Mouse (Mus musculus): Measurements from ENCODE around the gene Mocs1. TPM values are rescaled to one million over a fixed set of nuclear protein-coding genes. Genes with fewer than 3 reads are reported as not detected.

Gene Mocs1
- polyA plus RNA-seq (2015; fragmentation: Nextera tagmentation; extraction: Ambion mirVana), result 2.5 and 3.9 TPM in 2 replicates

DNA sequence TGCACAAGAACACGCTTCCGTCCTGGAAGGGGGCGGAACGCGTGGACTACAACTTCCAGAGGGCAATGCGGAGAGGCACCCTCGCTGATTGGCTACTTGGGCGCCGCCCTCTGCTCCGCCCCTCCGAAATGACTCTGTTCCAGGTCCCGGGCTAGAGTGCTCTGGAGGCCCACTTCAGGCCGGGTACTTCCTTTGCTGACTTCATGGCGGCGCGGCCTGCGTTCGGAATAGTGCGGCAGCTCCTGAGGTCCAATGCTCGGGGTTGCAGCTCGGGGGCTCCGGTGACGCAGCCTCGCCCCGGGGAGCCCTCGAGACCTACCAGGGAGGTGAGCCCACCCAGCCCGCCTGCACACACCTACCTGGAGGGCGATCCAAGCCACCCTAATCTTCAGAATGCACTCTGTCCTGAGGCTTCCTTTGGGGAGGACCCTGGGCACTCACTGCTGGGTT lies at the start of gene Mocs1:
Mocs1 (plus strand) TSS at position 124 of the 450 bp plus-strand sequence.
- peak; percentile 94 for DNase-seq (ENCODE audit: low spot score)

DNA sequence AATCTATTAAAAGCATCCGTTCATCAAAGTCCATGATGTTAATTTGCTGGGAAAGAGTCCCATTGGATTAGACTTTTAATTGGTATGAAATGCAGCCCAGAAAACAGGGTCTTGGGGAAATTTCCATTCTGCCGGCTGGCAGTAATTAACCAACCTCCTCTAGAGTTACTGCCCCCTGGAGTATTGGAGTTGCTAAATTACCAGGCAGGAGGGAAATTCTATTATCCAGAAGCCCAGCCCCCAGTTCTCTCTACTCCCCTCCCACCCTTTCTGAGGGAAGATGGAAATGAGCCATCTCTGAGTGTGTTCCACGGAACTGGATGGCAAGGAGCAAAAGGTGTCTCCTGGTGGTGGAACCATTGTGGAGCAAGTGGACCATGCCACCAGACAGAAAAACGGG lies 48.5 kb upstream of the Mocs1 start:
- DNase-seq (ENCODE audit: low spot score), result no peak

DNA sequence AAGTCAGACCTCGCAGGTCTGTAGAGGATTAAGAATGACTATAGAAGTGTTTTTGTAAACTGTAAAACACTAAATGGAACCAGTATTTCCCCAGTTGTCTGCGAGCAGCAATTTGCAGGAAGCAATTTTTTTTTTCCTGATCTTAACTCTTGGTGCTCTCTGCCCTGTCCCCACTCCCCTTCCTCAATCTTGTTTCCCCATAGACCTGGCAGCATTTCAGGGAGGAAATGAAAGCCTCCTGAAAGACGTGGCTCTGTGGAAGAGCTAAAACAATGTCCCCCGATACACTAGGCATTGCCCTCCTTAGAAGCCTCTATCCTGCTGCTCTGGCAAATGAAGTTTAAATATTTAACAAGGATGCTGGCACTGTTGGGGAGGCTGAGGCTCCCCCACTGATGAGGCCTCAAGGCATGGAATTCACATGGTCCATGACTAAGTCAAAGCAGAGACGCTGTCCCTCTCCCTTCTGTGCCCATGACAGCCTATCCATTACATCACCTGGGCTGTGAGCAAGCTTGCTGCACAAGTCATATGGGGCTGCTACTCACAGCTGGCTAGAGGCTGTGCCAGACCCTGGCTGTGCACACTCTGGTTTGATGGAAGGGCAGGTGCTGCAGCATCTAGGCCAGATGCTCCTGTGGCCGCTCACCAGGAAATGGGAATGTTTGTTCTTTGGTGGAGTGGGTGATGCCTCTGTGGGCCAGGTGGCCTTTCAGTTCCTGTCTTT lies 43.8 kb upstream of the Mocs1 start:
- DNase-seq (ENCODE audit: low spot score), result no peak

DNA sequence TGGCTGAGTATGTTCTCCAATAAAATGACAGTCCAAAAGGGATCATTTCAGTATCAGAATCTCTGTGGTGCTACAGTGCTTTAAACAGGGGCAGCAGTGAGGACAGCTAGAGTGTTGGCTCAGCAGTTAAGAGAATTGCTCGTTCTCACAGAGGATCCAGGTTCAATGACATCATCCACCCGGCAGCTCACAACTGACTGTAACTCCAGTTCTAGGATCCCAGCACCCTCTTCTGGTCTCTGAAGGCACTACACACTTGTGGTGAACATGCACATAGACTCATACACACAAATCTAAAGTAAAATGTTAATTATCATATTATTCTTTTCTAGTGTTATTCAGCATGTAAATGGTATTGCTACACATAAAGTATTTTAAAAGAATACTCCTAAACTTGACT lies 40.4 kb upstream of the Mocs1 start:
- no peak for DNase-seq (ENCODE audit: low spot score)

DNA sequence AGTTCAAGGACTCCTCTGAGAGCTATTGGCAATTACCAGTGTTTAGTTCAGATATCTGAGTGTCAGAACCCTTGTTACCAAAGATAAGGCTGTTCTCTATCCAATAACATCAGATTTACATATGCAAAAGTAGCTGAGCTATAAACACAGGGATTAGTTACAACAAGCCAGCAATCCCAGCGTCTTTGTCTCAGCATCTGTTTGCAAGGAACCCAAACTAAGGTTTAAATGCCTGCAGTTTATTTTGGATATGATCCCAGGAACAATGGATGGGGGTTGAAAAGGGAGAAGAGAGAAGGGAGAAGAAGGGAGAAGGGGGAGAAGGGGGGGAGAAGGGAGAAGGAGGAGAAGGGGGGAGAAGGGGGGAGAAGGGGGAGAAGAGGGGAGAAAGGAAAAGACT lies 35.4 kb upstream of the Mocs1 start:
- DNase-seq (ENCODE audit: low spot score), result no peak

DNA sequence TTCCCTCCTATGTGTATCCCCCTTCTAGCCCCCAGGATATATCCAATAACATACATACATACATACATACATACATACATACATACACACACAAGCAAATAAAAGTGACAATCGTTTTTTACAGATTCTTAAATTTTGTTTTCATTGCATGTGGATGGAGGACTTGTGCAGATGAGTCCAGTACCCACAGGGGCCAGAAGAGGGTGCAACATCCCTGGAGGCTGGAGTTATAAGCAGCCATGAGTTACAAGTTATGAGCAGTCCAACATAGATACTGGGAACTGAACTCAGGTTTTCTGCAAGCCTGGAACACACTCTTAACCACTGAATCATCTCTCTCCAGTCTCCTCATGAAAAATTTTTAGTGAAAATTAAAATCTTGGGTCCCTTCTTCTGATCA lies 33.3 kb upstream of the Mocs1 start:
- DNase-seq (ENCODE audit: low spot score), result peak; percentile 22

DNA sequence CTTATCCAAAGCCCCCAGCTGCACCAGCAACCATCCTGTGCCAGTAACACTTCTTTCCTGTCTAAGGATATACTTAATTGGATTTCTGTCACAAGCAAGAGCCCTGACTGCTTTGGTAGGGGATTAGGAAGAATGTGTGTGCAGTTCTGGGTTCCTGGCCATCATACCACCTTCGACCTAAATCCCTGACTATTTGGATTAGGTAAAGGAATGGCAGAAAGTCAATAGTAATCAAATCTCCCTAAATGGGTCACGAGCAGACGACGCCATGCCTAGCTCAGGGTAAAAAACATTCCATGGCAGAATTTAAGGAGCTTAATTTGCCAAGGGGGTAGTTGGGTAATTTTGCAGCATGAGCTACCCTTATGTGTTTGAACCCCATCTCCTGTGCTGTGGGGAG lies 28.6 kb upstream of the Mocs1 start:
- DNase-seq (ENCODE audit: low spot score), result no peak

DNA sequence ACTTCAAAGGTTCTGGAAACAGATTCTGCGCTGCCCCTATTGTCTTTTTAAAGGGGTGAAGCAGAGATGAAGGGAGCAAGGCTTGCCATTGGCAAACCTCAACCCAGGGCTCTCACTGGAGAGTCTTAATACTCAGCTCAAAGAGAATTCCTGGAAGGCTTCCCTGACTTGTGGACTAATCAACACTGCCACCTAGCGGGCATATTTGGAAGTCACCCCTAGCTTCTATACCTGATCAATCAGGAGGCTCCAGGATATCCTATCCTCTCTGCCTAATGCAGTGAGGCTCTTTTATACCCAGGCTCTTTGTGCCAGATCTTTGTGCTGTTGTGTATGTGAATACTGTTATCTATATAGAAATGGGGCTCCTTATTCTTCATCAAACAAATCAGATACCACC lies 28.0 kb upstream of the Mocs1 start:
- DNase-seq (ENCODE audit: low spot score), result peak; percentile 50

DNA sequence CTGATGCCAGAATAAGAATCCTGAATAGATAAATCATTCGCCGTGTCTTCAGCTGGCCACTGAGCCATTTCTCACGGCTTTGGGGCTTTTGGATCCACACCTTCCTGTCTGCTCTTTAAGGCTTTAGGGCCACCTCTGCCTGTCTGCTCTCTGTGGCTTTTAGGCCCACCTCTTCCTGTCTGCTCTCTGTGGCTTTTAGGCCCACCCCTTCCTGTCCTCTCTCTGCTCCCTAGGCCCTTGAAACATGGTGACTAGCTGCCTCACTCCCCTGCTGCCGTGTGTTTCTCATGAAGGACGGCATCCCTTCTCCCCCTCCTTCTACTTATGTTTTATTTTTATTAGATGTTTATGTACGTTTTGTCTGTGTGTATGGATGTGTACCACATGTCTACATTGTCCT lies 25.0 kb upstream of the Mocs1 start:
- DNase-seq (ENCODE audit: low spot score), result peak; percentile 60

DNA sequence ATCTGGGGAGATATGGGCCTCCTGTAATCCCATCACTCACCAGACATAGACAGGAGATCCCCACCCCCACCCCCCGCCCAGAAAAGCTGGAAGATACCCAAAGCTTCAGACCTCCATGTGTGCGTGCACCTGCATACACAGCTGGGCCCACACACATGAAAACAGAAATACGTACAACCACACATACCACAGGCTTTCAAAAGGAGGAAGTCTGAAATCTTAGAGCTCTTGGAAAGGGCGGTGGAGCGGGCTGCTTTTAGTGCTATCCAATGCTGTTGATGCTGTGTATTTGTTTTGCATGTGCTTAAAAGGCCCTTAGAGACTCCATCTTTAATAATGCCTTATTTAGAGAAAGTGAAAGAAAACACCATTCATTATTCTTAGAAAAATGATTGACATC lies 22.2 kb upstream of the Mocs1 start:
- peak; percentile 73 for DNase-seq (ENCODE audit: low spot score)

DNA sequence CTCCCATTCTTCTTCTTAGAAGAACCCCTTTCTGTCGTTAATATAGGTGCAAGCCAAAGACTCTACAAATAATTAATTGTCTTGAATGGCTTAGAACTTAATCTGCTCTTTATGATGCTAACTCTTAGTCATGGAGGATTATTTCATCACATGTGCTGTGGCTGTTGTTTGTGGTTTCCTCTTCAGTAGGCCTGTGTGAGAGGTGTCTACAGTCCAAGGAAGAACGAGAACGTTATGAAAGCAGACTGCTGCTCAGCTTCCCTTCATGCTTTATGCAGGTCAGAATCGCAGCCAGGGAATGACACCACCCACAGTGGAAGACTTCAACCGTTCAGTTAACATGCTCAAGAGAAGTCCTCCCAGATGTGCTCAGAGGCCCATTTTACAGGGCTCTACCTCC lies 15.2 kb upstream of the Mocs1 start:
- peak; percentile 12 for DNase-seq (ENCODE audit: low spot score)

DNA sequence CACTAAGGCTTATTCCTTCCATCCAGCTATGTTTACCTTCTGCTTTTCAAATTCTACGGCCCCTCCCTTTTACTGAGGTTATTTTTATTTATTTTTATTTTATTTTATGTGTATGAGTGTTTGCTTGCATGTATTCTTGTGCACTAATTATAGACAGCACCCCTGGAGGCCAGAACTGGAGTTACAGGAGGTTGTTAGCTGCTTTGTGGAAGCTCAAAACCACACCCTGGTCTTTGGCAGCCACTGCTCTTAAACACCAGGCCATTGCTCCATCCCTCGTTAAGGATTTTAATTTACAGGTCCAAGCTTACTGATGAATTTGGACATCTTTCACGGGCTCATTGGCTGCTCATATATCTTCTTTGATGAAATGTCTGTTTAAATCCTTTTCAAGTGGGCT lies 14.6 kb upstream of the Mocs1 start:
- DNase-seq (ENCODE audit: low spot score), result peak; percentile 36

DNA sequence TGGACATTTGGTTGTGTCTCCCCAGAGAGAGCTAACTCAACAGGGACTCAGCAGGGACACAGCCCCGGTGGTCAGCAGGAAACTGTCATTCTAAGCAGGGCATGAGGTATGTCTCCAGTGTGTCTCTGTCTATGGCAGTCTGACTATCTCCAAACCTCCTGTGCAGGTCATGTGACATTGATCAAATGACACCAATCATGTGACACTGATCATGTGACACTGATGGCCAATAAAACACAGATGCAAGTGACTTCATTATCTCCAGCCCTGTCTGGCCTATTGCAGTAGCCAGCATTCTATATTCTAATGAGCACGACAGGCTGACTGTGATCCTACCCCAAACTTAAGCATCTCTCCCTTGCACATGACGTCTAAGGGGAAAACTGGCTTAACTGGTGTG lies 11.9 kb upstream of the Mocs1 start:
- no peak for DNase-seq (ENCODE audit: low spot score)

DNA sequence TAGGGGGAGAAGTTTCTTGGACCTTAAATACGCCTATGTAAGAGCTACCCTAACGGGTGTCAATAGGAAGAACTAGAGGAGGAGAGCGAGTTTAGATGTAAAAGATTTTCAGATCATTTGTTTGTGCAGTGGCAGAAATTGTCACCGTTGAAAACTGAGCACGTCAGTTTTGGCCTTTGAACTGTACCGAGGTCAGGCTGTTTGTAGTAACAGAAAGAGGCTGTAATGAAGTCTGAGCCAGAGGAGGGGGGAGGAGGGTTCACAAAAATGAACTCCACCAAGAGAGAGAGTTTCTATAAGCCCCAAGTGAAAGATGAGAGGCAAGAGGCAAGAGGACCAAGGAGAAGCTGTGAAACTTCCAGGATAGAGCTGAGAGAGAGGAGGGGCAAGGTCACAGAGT lies 8.3 kb upstream of the Mocs1 start:
- no peak for DNase-seq (ENCODE audit: low spot score)

DNA sequence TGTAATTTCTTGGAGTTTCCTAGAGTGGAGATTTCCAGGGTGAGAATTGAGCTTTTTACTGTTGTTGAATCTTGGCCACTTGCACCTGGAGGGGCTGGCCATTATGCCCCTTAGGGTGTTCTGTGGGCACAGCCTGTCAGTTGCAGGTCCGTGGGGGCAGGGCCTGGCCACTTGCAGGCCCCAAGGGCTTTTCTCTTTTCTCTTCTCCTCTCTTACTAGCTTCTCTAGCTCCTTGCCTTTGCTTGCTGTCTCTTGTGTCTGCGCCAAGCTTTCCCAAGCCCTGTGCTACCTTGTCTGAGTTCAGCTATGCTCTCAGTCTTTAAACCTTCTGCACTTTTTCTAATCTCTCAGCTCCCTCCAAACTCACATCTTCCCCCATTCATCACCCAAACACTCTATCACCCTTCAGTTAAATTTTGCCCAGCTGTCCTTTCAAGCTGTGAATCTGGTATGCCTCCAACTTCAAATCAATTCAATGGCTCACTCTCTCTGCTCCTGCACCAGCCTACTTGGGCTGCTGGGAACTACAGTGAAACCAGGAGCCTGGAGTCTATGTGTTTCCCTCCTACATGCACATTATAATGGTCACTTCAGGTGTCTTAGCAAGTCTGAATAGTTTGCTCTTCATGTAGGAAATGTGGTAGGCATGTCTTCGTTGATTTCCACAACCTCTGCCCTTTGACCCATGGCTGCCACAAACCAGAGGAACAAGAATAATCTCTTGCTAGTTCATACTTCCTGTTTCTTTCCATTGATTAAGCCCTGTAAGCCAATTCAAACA lies 5.7 kb upstream of the Mocs1 start:
- DNase-seq (ENCODE audit: low spot score), result no peak

DNA sequence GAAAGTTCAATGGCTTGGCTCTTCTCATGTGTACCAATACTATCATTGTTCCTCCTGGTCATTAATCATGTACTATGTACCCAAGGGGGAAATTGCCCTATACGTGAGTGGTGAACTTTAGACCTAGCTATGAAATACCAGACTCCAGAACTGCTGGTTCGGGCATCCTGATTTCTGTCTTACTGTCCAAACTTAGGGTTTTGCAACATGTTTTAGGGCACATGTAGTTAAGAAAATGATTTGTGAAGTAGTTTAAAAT lies 5.2 kb upstream of the Mocs1 start:
- DNase-seq (ENCODE audit: low spot score), result no peak

DNA sequence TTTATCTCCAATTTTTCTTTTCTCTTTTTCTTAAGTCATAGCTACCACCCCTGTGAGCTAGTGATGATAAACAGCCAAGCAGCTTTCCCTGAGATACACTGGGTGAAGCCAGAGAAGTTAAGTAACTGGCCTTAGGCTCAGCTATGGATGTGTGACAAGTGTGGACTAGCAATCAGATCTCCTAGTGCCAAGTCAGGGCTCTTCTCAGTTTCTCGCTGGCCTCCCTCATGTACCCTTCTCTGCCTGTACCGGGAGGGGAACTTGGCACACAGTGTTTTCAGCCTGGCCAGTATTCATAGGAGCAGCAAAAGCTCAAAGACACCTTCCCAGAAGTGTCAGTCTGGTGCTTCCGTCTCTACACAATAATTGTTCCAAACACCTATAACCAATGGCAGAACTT lies 4.3 kb upstream of the Mocs1 start:
- no peak for DNase-seq (ENCODE audit: low spot score)

DNA sequence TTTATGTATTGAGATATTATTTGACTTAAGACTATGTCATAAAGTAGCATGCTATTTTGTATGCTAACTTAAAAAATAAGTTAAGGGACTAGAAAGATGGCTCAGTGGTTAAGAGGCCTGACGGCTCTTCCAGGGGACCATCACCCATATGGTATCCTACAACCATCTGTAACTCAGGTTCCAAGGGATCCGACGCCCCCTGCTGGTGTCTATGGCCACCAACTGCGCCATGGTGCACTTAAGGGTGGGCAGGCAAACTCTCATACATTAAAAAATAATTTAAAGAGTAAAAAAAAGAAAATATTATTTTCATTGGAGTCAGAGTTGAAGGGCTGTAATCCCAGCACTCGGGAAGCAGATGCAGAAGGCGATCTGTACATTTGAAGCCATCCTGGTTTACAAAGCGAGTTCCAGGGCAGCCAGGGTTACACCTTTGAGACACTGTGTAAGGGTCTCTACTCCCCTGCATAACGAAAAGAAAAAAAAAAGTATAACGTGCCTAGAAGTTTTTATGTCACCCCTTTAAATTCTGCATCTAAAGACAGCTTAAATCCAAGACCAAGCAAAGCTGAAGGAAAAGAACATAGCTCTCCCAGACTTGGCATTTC lies 427 bp upstream of the Mocs1 start:
- peak; percentile 36 for DNase-seq (ENCODE audit: low spot score)

DNA sequence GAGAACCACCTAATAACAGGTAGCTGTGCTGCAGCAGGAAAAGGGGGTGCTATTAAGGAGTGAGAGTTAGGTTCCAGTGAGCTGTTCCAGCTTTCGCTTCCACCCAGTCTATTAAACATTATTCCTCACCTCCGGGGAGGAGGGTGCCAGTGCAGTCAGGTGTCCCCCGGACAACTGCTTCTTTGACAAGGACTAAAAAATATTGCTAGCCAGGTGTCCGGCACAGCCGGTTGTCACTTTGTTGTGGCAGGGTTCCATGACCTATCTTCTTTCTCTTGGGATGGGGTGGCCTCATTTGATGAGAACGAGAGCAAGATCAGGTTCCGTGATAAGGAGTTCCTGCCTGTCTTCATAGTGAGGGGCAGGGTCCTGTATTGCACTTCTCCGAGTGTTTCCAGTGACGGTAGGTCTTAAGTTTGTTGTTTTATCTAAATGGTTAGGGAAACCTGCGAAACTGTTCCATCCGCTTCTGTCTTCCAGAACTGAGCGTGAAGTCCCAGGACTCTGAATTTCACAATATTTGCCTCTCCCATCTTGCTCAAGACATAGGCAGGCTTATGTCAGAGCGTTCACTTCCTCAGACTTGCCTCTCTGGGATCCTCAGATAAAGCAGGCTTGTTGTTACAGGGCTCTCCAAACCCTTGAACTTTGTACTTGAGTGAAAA lies 721 bp downstream of the Mocs1 start:
- DNase-seq (ENCODE audit: low spot score), result peak; percentile 35

DNA sequence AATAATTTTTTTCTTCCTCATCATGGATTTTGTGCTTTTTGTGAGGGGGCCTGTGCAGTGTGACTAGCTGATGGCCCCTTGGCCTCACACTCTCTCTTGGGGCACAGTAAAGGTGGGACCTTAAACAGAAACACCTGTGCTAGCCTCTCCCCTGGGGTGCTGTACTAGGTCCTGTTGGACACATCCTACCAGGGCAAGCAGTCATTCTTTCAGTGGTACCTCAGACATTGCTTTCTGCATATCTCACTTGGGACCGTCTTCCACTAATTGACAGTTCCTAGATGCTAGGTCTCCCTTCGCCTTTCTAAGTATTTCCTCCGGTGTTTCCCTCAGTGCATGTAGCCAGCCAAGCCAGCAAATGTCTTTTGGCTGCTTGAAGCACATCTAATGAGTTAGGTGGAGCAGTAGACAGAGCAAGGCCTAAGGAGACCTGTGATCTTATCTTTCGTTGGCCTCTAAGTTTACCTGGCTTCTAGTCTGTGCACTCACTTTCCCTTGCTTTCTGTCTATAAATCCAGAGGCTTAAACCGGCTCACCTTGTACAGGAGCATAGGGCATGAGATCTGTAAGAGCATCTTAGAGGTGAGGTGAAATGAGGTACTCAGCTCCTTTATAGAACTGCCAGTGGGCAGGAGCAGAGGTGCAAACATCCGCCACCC lies 1.4 kb downstream of the Mocs1 start:
- DNase-seq (ENCODE audit: low spot score), result no peak

DNA sequence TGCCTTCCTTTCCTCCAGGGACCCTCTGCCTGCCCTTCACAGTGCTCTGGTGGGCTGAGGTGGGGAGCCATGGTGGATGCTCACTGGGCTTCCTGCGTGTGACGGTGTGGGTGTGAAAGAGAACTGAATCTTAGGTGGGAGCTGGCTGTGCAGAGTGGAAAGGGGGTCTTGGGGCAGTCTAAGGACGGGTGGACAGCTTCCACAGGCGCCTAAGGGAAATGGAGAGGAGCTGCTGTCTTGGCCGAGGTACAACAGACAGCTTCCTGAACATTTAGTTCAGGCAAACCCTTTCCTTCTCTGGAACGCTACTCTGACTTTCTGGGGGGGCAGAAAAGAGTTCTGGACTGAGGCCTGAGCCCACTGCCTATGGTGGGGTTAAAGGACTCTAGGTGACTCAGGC lies 2.0 kb downstream of the Mocs1 start:
- DNase-seq (ENCODE audit: low spot score), result no peak

DNA sequence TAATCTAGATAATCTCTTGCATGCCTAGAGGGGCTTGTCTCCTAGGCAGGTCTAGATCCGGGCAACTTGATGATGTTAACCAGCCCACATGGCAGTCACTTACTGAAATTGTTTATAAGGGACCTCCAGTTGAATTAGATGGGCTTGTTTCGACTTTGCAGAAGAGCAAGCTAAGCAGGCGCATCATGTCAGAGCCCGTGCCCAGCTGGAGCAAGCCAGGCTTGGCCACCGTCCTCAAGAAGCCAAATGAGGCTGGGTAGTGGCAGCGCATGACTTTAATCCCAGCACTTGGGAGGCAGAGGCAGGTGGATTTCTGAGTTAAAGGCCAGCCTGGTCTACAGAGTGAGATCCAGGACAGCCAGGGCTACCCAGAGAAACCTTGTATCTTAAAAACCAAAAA lies 3.0 kb downstream of the Mocs1 start:
- no peak for DNase-seq (ENCODE audit: low spot score)

Data from thymus, postnatal 0 days (tissue).